Mouse (Mus musculus) myocyte (in vitro differentiated cells): ENCODE measurements at regions not wholly inside any gene's neighbourhood (a gene's known extent, or its start where the extent isn't known, plus 50 kb on each side); places are given as distances from the start of the nearest gene placed in this dataset.

Source experiments
- E2F4 ChIP-seq: IDR thresholded peaks from one replicate; pipeline ENCODE4 v1.6.1; 2011; ENCODE audit warnings: mild to moderate bottlenecking, control low read depth, moderate library complexity; ENCODE audit not compliant: insufficient read depth
- MYOD1 ChIP-seq, 3 experiments: IDR thresholded peaks; one replicate each; pipeline ENCODE4 v1.6.1; 2011; ENCODE audit warnings: control low read depth in 2 of 3, low read depth in 2 of 3, mild to moderate bottlenecking in 2 of 3, moderate library complexity in 1 of 3; ENCODE audit not compliant: insufficient read length in 2 of 3, control insufficient read depth in 1 of 3
- MYOG ChIP-seq, 3 experiments: IDR thresholded peaks; one replicate each; pipeline ENCODE4 v1.6.1; 2011; ENCODE audit warnings: control low read depth in 2 of 3, low read depth in 2 of 3, mild to moderate bottlenecking in 2 of 3; ENCODE audit not compliant: insufficient read length in 2 of 3, control insufficient read depth in 1 of 3, insufficient read depth in 1 of 3
- POLR2A ChIP-seq: IDR thresholded peaks from one replicate; pipeline ENCODE4 v1.6.1; 2011; ENCODE audit warnings: low read depth, mild to moderate bottlenecking, control low read depth, moderate library complexity; ENCODE audit not compliant: insufficient read length
- POLR2AphosphoS2 ChIP-seq: IDR thresholded peaks from one replicate; pipeline ENCODE4 v1.6.1; 2011; ENCODE audit warnings: low read depth, control low read depth; ENCODE audit not compliant: insufficient read length
- REST ChIP-seq: IDR thresholded peaks from one replicate; pipeline ENCODE4 v1.6.1; 2011; ENCODE audit warnings: mild to moderate bottlenecking, control low read depth, moderate library complexity; ENCODE audit not compliant: insufficient read depth, insufficient read length
- TCF12 ChIP-seq: IDR thresholded peaks from one replicate; pipeline ENCODE4 v1.6.1; 2011; ENCODE audit warnings: mild to moderate bottlenecking, control low read depth; ENCODE audit not compliant: poor library complexity, insufficient read depth, severe bottlenecking
- USF1 ChIP-seq: IDR thresholded peaks from one replicate; pipeline ENCODE4 v1.6.1; 2011; ENCODE audit warnings: low read depth, mild to moderate bottlenecking, control low read depth, moderate library complexity

- no peak for TF ChIP-seq POLR2A
- TF ChIP-seq MYOG (IDR thresholded peaks at IDR 0.05; ENCODE audit: control insufficient read depth in 1 of 3, insufficient read depth in 1 of 3, insufficient read length in 2 of 3, low read depth in 2 of 3) = no peak
- TF ChIP-seq REST = no peak
- TF ChIP-seq USF1 = no peak
- TF ChIP-seq POLR2AphosphoS2 = no peak
- TF ChIP-seq MYOD1 (IDR thresholded peaks at IDR 0.05; ENCODE audit: control insufficient read depth in 1 of 3, insufficient read length in 2 of 3, low read depth in 2 of 3) = no peak
- TF ChIP-seq TCF12 = no peak
- TF ChIP-seq E2F4 = no peak
Observed at GRCm38 (mm10) chr2:107184864-107185263, 105.6 kb upstream of the Kcna4 start.
